Mouse (Mus musculus): ENCODE data around the gene Nlrc5. TPM values are rescaled to one million over a fixed set of nuclear protein-coding genes. Genes with fewer than 3 reads are reported as not detected.

Gene Nlrc5
- total and polyA plus RNA-seq, 2 experiments = 11.6 to 21.2 TPM

DNA sequence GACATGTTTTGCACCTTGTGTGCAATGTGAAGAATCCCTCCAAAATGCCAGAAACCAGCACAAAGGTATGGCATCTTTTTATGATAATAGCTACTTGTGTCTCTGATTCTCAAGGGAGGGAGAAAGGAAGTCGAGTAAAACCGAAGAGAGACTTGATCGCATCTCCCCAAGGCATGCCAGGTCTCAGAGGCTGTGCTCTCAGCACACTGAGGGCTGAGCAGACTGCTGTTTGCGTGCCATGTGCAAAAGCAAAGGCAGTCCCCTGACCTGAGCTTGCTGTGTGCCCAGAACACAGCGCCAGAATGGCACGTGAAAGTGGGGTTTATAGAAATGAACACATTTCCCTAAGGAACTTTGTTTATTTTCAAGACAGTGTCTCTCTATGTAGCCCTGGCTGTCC is 44.6 kb upstream of the Nlrc5 start:
- 32% methylated on average over 6 of the region's 6 CpGs for WGBS
- peak; percentile 45 for DNase-seq (ENCODE audit: extremely low read depth, low read depth, low spot score)

DNA sequence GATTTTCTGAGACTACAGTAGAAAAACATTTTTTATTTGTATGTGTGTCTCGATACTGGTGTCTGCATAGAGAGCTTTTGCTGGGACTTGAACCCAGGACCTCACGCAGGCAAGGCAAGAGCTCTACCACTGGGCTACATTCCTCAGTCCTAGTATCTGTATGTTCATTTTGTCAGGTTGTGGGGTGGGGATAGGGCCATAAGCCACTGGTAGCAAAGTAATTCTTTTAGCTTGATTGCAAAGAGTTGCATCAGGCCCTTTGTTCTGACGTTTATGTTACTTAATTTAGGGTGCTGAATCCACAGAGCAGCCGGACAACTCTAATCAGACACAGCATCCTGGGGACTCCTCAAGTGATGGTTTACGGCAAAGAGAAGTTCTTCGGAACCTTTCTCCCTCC is 43.7 kb upstream of the Nlrc5 start:
- Histone ChIP-seq H3K4me1 (ENCODE audit: control insufficient read depth, insufficient read depth, low read length) (peaks cover 27% of the 10 kb centered on the region), H3K36me3 (ENCODE audit: control insufficient read depth, insufficient read depth, low read length) (peaks cover 70% of the 10 kb centered on the region), H3K9ac (ENCODE audit: low read depth, low read length) (peak overlapping the region; percentile 18; the same call in 1 of the 2 replicates), H3K27me3 (ENCODE audit: control insufficient read depth, insufficient read depth, low read length) (no peaks in the 10 kb centered on the region), H3K27ac (replicated peaks; ENCODE audit: insufficient read depth, low read depth, low read length) (peak overlapping the region; percentile 17; the same call in 1 of the 2 replicates), H3K4me3 (ENCODE audit: insufficient read depth, low read depth, low read length) (no peak overlapping the region), H3K79me2 (ENCODE audit: control insufficient read depth, insufficient read depth, low read length) (peaks cover 12% of the 10 kb centered on the region; the same call in 1 of the 2 replicates)
- DNase-seq (ENCODE audit: extremely low read depth, low read depth, low spot score) = no peak
- WGBS = 67% methylated on average over 6 of the region's 6 CpGs
- TF ChIP-seq POLR2A (IDR thresholded peaks at IDR 0.05; ENCODE audit: extremely low read depth, insufficient read depth, low read length) (no peak), CTCF (IDR thresholded peaks at IDR 0.05; ENCODE audit: low read depth, low read length) (no peak)

More for the DNA sequence above, 44.6 kb upstream of the Nlrc5 start:
- peak overlapping the region; percentile 4 for H3K4me3 ChIP-seq (ENCODE audit: insufficient read depth, low read depth, low read length)
- peaks cover 32% of the 10 kb centered on the region for H3K4me1 ChIP-seq (ENCODE audit: control insufficient read depth, insufficient read depth, low read length)
- peaks cover 12% of the 10 kb centered on the region; the same call in 1 of the 2 replicates for H3K79me2 ChIP-seq (ENCODE audit: control insufficient read depth, insufficient read depth, low read length)
- no peak for TF ChIP-seq CTCF (IDR thresholded peaks at IDR 0.05; ENCODE audit: low read depth, low read length)
- TF ChIP-seq POLR2A (IDR thresholded peaks at IDR 0.05; ENCODE audit: extremely low read depth, insufficient read depth, low read length) = no peak
- H3K9ac ChIP-seq (ENCODE audit: low read depth, low read length) = peak overlapping the region; percentile 52
- H3K27ac ChIP-seq (replicated peaks; ENCODE audit: insufficient read depth, low read depth, low read length) = peak overlapping the region; percentile 59
- H3K36me3 ChIP-seq (ENCODE audit: control insufficient read depth, insufficient read depth, low read length) = peaks cover 62% of the 10 kb centered on the region
- H3K27me3 ChIP-seq (ENCODE audit: control insufficient read depth, insufficient read depth, low read length) = no peaks in the 10 kb centered on the region

- TF ChIP-seq POLR2A (IDR thresholded peaks at IDR 0.05; ENCODE audit: extremely low read depth, insufficient read depth, low read length) = no peak
- no peak for TF ChIP-seq CTCF (IDR thresholded peaks at IDR 0.05; ENCODE audit: low read depth, low read length)
- H3K27ac ChIP-seq (replicated peaks; ENCODE audit: insufficient read depth, low read depth, low read length) = peak overlapping the region; percentile 57
- H3K27me3 ChIP-seq (ENCODE audit: control insufficient read depth, insufficient read depth, low read length) = no peaks in the 10 kb centered on the region
- H3K4me3 ChIP-seq (ENCODE audit: insufficient read depth, low read depth, low read length) = no peak overlapping the region
- peak overlapping the region; percentile 57 for H3K9ac ChIP-seq (ENCODE audit: low read depth, low read length)
- H3K79me2 ChIP-seq (ENCODE audit: control insufficient read depth, insufficient read depth, low read length) = peaks cover 12% of the 10 kb centered on the region; the same call in 1 of the 2 replicates
- WGBS = 77% methylated on average over 8 of the region's 8 CpGs
- H3K4me1 ChIP-seq (ENCODE audit: control insufficient read depth, insufficient read depth, low read length) = peaks cover 25% of the 10 kb centered on the region
- peaks cover 75% of the 10 kb centered on the region for H3K36me3 ChIP-seq (ENCODE audit: control insufficient read depth, insufficient read depth, low read length)
- DNase-seq (ENCODE audit: extremely low read depth, low read depth, low spot score) = peak; percentile 43
Observed at GRCm38 (mm10) chr8:94390910-94391309, 43.2 kb upstream of the Nlrc5 start.

GRCm38 (mm10) chr8:94392147-94392546 is 42.0 kb upstream of the Nlrc5 start:
- no peak overlapping the region for H3K9ac ChIP-seq (ENCODE audit: low read depth, low read length)
- TF ChIP-seq POLR2A (IDR thresholded peaks at IDR 0.05; ENCODE audit: extremely low read depth, insufficient read depth, low read length) = no peak
- TF ChIP-seq CTCF (IDR thresholded peaks at IDR 0.05; ENCODE audit: low read depth, low read length) = peak; percentile 60
- peak overlapping the region; percentile 70; the same call in 1 of the 2 replicates for H3K27ac ChIP-seq (replicated peaks; ENCODE audit: insufficient read depth, low read depth, low read length)
- peak; percentile 73 for DNase-seq (ENCODE audit: extremely low read depth, low read depth, low spot score)
- H3K36me3 ChIP-seq (ENCODE audit: control insufficient read depth, insufficient read depth, low read length) = peaks cover 76% of the 10 kb centered on the region
- H3K4me1 ChIP-seq (ENCODE audit: control insufficient read depth, insufficient read depth, low read length) = peaks cover 25% of the 10 kb centered on the region
- WGBS = 49% methylated on average over 12 of the region's 12 CpGs
- H3K79me2 ChIP-seq (ENCODE audit: control insufficient read depth, insufficient read depth, low read length) = peaks cover 7% of the 10 kb centered on the region; the same call in 1 of the 2 replicates
- H3K4me3 ChIP-seq (ENCODE audit: insufficient read depth, low read depth, low read length) = no peak overlapping the region
- no peaks in the 10 kb centered on the region for H3K27me3 ChIP-seq (ENCODE audit: control insufficient read depth, insufficient read depth, low read length)

GRCm38 (mm10) chr8:94392648-94393047 is 41.5 kb upstream of the Nlrc5 start:
- H3K27ac ChIP-seq (replicated peaks; ENCODE audit: insufficient read depth, low read depth, low read length) = peak overlapping the region; percentile 70
- H3K4me3 ChIP-seq (ENCODE audit: insufficient read depth, low read depth, low read length) = no peak overlapping the region
- TF ChIP-seq POLR2A (IDR thresholded peaks at IDR 0.05; ENCODE audit: extremely low read depth, insufficient read depth, low read length) = no peak
- no peak for TF ChIP-seq CTCF (IDR thresholded peaks at IDR 0.05; ENCODE audit: low read depth, low read length)
- H3K36me3 ChIP-seq (ENCODE audit: control insufficient read depth, insufficient read depth, low read length) = peaks cover 76% of the 10 kb centered on the region
- H3K79me2 ChIP-seq (ENCODE audit: control insufficient read depth, insufficient read depth, low read length) = peaks cover 7% of the 10 kb centered on the region; the same call in 1 of the 2 replicates
- H3K27me3 ChIP-seq (ENCODE audit: control insufficient read depth, insufficient read depth, low read length) = no peaks in the 10 kb centered on the region
- peak; percentile 85 for DNase-seq (ENCODE audit: extremely low read depth, low read depth, low spot score)
- 16% methylated on average over 6 of the region's 6 CpGs for WGBS
- no peak overlapping the region for H3K9ac ChIP-seq (ENCODE audit: low read depth, low read length)
- peaks cover 25% of the 10 kb centered on the region for H3K4me1 ChIP-seq (ENCODE audit: control insufficient read depth, insufficient read depth, low read length)

GRCm38 (mm10) chr8:94395851-94396540 is 38.2 kb upstream of the Nlrc5 start:
- peaks cover 57% of the 10 kb centered on the region for H3K36me3 ChIP-seq (ENCODE audit: control insufficient read depth, insufficient read depth, low read length)
- TF ChIP-seq POLR2A (IDR thresholded peaks at IDR 0.05; ENCODE audit: extremely low read depth, insufficient read depth, low read length) (no peak), CTCF (IDR thresholded peaks at IDR 0.05; ENCODE audit: low read depth, low read length) (no peak)
- no peak for DNase-seq (ENCODE audit: extremely low read depth, low read depth, low spot score)
- 70% methylated on average over 6 of the region's 6 CpGs for WGBS
- no peaks in the 10 kb centered on the region for H3K79me2 ChIP-seq (ENCODE audit: control insufficient read depth, insufficient read depth, low read length)
- H3K4me1 ChIP-seq (ENCODE audit: control insufficient read depth, insufficient read depth, low read length) = peaks cover 16% of the 10 kb centered on the region
- H3K9ac ChIP-seq (ENCODE audit: low read depth, low read length) = peak overlapping the region; percentile 15; the same call in 1 of the 2 replicates
- H3K4me3 ChIP-seq (ENCODE audit: insufficient read depth, low read depth, low read length) = no peak overlapping the region
- no peaks in the 10 kb centered on the region for H3K27me3 ChIP-seq (ENCODE audit: control insufficient read depth, insufficient read depth, low read length)
- 0 out of 2 replicates have a peak overlapping the region, but pooled peaks have one; percentile 10 for H3K27ac ChIP-seq (replicated peaks; ENCODE audit: insufficient read depth, low read depth, low read length)

Data from liver, adult 2 months (tissue).